Mouse (Mus musculus) forebrain, embryonic 14.5 days (tissue): ENCODE measurements around the gene Baat. TPM values are rescaled to one million over a fixed set of nuclear protein-coding genes. Genes with fewer than 3 reads are reported as not detected.

ENCODE experiments used
- ATAC-seq: fragments of 200-750 bp; cut with Nextera tagmentation; 2 replicates; pipeline ENCODE4 v1.8.0; 2017; ENCODE audit warnings: mild to moderate bottlenecking, moderate library complexity
- DNase-seq: peaks from one replicate; pipeline ENCODE4 v3.0.0-alpha.2; 2015; ENCODE audit warnings: low spot score
- H3K27ac ChIP-seq: fragments of 300-500 bp; sonication (generic); 2 replicates; pipeline ENCODE4 v1.5.1; 2014; ENCODE audit warnings: low read depth, mild to moderate bottlenecking, control low read depth, low read length, moderate library complexity
- H3K27me3 ChIP-seq: fragments of 300-500 bp; sonication (generic); replicated peaks from 2 replicates; pipeline ENCODE4 v1.6.1; 2014; ENCODE audit warnings: low read length, control low read depth, mixed read lengths; ENCODE audit not compliant: control insufficient read depth, insufficient read depth
- H3K36me3 ChIP-seq: fragments of 300-500 bp; sonication (generic); 2 replicates; pipeline ENCODE4 v1.6.1; 2014; ENCODE audit warnings: low read length, control low read depth; ENCODE audit not compliant: control insufficient read depth, insufficient read depth
- H3K4me1 ChIP-seq: fragments of 300-500 bp; sonication (generic); 2 replicates; pipeline ENCODE4 v1.6.1; 2014; ENCODE audit warnings: antibody characterized with exemption, low read length, control low read depth; ENCODE audit not compliant: control insufficient read depth, insufficient read depth
- H3K4me2 ChIP-seq: fragments of 300-500 bp; sonication (generic); 2 replicates; pipeline ENCODE4 v1.6.1; 2014; ENCODE audit warnings: mild to moderate bottlenecking, control low read depth, low read length
- H3K4me3 ChIP-seq: fragments of 300-500 bp; sonication (generic); 2 replicates; pipeline ENCODE4 v1.5.1; 2014; ENCODE audit warnings: low read depth, low read length, control low read depth
- H3K9ac ChIP-seq: fragments of 300-500 bp; sonication (generic); 2 replicates; pipeline ENCODE4 v1.6.1; 2014; ENCODE audit warnings: mild to moderate bottlenecking, low read length, control low read depth, moderate library complexity
- H3K9me3 ChIP-seq: fragments of 300-500 bp; sonication (generic); replicated peaks from 2 replicates; pipeline ENCODE4 v1.6.1; 2016; ENCODE audit warnings: low read length, control low read depth, mixed read lengths; ENCODE audit not compliant: control insufficient read depth
- WGBS: fragments of 180-500 bp; shearing (Covaris S2); extraction: QIAGEN DNeasy Blood & Tissue Kit; methylation state at CpG from one replicate; pipeline ENCODE4 v1.1.7; 2014; 5-methylcytosine and 5-hydroxymethylcytosine counted together
- polyA plus RNA-seq: library from polyadenylated mRNA; unstranded; fragments of >200 nt; fragmentation: Nextera tagmentation; extraction: Ambion mirVana; gene quantifications from 2 replicates; pipeline ENCODE4 v1.2.1, GENCODE M21; 2014

Baat gene
- not detected in 2 replicates for polyA plus RNA-seq

DNA sequence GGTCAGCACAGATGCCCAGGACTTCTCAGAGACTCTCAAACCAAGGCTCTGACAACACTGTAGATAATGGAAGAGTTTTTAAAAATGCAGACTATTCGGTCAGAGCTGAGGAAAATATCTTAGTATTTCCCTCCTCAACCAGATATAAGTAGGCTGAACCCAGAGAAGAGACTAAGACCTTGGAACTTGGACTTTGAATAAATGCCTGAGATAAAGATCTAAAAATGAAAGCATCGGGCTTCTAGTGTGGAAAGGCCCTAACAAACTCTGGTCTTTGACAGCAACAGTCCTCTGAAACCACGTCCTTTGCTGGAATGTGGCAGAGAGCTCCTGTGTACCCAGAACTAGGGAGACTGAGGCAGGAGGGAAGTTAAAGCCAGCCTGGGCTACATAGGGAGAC is at the start of gene Baat:
TSS of gene Baat (minus strand) at position 172 of the 400 bp plus-strand sequence.
- H3K9ac ChIP-seq, result no peak within 1 kb of the TSS
- no peak for ATAC-seq
- no peaks in the 10 kb centered on the region for H3K4me1 ChIP-seq
- H3K9me3 ChIP-seq, result no peaks in the 10 kb centered on the region
- H3K27me3 ChIP-seq, result no peaks in the 10 kb centered on the region
- H3K4me2 ChIP-seq, result no peak within 1 kb of the TSS
- H3K36me3 ChIP-seq, result no peaks in the 10 kb centered on the region
- no peak within 1 kb of the TSS for H3K27ac ChIP-seq
- no peak within 1 kb of the TSS for H3K4me3 ChIP-seq
- 78% methylated on average over 3 of the region's 3 CpGs for WGBS
- DNase-seq, result no peak

- H3K36me3 ChIP-seq, result no peaks in the 10 kb centered on the region
- no peaks in the 10 kb centered on the region for H3K9me3 ChIP-seq
- no peaks in the 10 kb centered on the region for H3K27me3 ChIP-seq
- no peak overlapping the region for H3K27ac ChIP-seq
- 92% methylated on average over 5 of the region's 5 CpGs for WGBS
- no peak for DNase-seq
- H3K4me2 ChIP-seq, result no peak overlapping the region
- no peaks in the 10 kb centered on the region for H3K4me1 ChIP-seq
- H3K9ac ChIP-seq, result no peak overlapping the region
- ATAC-seq, result no peak
- no peak overlapping the region for H3K4me3 ChIP-seq
Measured at GRCm38 (mm10) chr4:49553380-49553779, 47.0 kb upstream of the Baat start.

GRCm38 (mm10) chr4:49549383-49549782 is 43.0 kb upstream of the Baat start, which contains the start of gene Aldob:
Gene Aldob (minus strand): TSS chr4:49549546.
- no peak within 1 kb of the TSS for H3K4me3 ChIP-seq
- H3K36me3 ChIP-seq, result no peaks in the 10 kb centered on the region
- no peaks in the 10 kb centered on the region for H3K4me1 ChIP-seq
- DNase-seq, result no peak
- no peaks in the 10 kb centered on the region for H3K9me3 ChIP-seq
- H3K4me2 ChIP-seq, result no peak within 1 kb of the TSS
- no peak within 1 kb of the TSS for H3K27ac ChIP-seq
- ATAC-seq, result no peak
- H3K27me3 ChIP-seq, result no peaks in the 10 kb centered on the region
- WGBS, result 76% methylated on average over 3 of the region's 3 CpGs
- no peak within 1 kb of the TSS for H3K9ac ChIP-seq

GRCm38 (mm10) chr4:49547544-49548219 is 41.3 kb upstream of the Baat start:
- Histone ChIP-seq H3K9ac (no peak overlapping the region), H3K27me3 (no peaks in the 10 kb centered on the region), H3K4me3 (no peak overlapping the region), H3K27ac (no peak overlapping the region), H3K9me3 (no peaks in the 10 kb centered on the region), H3K36me3 (no peaks in the 10 kb centered on the region), H3K4me2 (no peak overlapping the region), H3K4me1 (no peaks in the 10 kb centered on the region)
- 91% methylated on average over 7 of the region's 7 CpGs for WGBS
- no peak for ATAC-seq
- no peak for DNase-seq

DNA sequence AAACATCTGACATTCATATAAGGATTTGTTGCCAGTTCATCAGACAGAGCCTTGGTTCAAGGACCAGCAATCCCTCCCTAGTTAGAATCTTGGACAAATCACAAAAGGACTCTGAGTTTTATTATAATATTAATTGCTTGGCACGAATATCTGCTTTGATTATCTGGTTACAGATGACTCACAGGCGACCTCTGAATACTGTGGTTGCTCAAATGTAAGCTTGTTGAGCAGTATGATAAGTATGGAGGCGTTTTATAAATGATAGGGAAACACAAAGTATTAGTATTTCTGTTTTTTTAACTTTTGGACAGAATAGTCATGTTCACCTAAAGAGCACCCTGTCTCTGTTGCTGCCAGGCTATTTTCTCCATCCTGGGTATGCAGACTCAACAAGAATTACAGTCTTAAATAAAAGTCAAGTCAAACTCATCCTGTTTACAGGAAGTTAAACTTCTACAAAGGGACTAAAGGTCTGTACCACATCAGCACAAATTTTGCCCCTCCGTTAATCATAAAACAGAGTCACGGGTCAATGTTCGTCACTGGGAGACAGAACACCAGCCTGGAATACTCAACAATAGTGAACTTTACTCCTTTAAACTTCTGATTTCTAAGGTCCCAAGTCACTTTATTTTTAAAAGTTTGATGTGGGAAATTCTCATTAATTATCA is 40.7 kb upstream of the Baat start:
- Histone ChIP-seq H3K27ac (no peak overlapping the region), H3K9ac (no peak overlapping the region), H3K27me3 (no peaks in the 10 kb centered on the region), H3K36me3 (no peaks in the 10 kb centered on the region), H3K4me2 (no peak overlapping the region), H3K9me3 (no peaks in the 10 kb centered on the region), H3K4me3 (no peak overlapping the region), H3K4me1 (no peaks in the 10 kb centered on the region)
- DNase-seq (no peak), ATAC-seq (no peak)
- 77% methylated on average over 6 of the region's 6 CpGs for WGBS

GRCm38 (mm10) chr4:49546026-49546425 is 39.7 kb upstream of the Baat start:
- Histone ChIP-seq H3K9ac (no peak overlapping the region), H3K36me3 (no peaks in the 10 kb centered on the region), H3K4me1 (no peaks in the 10 kb centered on the region), H3K27ac (no peak overlapping the region), H3K9me3 (no peaks in the 10 kb centered on the region), H3K4me2 (no peak overlapping the region), H3K27me3 (no peaks in the 10 kb centered on the region), H3K4me3 (no peak overlapping the region)
- DNase-seq (no peak), ATAC-seq (no peak)
- WGBS, result 89% methylated on average over 2 of the region's 2 CpGs

DNA sequence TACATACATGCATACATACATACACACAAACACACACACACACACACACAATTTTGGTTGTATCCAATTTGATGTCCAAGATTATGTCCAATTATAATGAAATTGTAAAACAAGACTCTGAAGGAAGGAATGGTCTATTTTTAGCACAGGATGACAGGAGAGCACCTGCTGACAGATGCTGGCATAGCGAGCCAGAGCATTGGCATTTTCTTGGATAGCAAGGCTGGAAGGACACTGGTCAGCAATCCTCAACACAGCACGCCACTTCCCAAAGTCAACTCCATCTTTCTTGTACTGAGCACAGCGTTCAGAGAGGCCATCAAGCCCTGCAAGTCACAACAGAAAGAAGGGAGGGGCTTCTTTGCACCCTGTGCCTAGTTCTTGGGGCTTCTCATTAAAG is 34.6 kb upstream of the Baat start:
- Histone ChIP-seq H3K4me3 (no peak overlapping the region), H3K4me1 (no peaks in the 10 kb centered on the region), H3K27me3 (no peaks in the 10 kb centered on the region), H3K9me3 (no peaks in the 10 kb centered on the region), H3K27ac (no peak overlapping the region), H3K4me2 (no peak overlapping the region), H3K9ac (no peak overlapping the region), H3K36me3 (no peaks in the 10 kb centered on the region)
- DNase-seq (no peak), ATAC-seq (no peak)
- 78% methylated on average over 3 of the region's 3 CpGs for WGBS

DNA sequence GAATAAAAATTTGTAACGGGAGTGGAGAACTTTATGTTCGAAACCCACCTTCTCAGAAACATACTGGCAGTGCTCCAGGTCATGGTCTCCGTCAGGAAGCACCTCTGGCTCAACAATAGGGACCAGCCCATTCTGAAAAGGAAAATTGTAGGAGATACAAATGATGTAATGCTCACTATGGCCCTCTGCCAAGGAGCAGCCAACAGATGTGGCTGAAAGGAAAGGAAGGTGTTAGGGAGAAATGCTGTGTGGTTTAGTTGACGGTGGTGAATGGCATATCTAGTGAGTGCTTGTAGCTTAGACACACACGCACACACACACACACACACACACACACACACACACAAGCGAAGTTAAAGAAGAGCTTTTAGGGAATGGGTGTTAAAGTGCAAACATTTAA is 33.3 kb upstream of the Baat start:
- no peaks in the 10 kb centered on the region for H3K27me3 ChIP-seq
- no peak overlapping the region for H3K4me3 ChIP-seq
- H3K9me3 ChIP-seq, result no peaks in the 10 kb centered on the region
- H3K9ac ChIP-seq, result no peak overlapping the region
- H3K4me2 ChIP-seq, result no peak overlapping the region
- H3K27ac ChIP-seq, result no peak overlapping the region
- H3K4me1 ChIP-seq, result no peaks in the 10 kb centered on the region
- ATAC-seq, result no peak
- 56% methylated on average over 6 of the region's 6 CpGs for WGBS
- H3K36me3 ChIP-seq, result no peaks in the 10 kb centered on the region
- DNase-seq, result peak; percentile 20

DNA sequence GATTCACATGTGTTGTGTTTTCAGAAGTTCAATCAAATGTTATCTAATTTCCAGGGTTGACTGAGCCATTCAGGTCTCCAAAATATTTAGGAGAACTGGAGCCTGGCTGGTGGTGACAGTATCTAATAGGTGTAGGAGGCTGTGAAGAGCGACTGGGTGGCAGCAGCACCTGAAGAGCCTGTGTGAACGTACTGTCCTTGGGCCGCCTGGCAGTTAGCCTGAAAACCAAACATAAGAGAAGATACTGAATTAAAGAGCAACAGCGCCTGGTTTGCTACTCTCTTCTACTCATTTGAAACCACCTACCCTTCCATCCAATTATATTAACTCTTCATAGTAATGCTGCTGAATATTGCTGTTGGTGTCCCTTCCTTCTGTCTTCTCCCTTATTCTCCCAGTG is 30.3 kb upstream of the Baat start:
- Histone ChIP-seq H3K4me2 (no peak overlapping the region), H3K27me3 (no peaks in the 10 kb centered on the region), H3K9me3 (no peaks in the 10 kb centered on the region), H3K4me1 (no peaks in the 10 kb centered on the region), H3K9ac (no peak overlapping the region), H3K4me3 (no peak overlapping the region), H3K36me3 (peaks cover 6% of the 10 kb centered on the region; the same call in 1 of the 2 replicates), H3K27ac (no peak overlapping the region)
- no peak for ATAC-seq
- 84% methylated on average over 4 of the region's 4 CpGs for WGBS
- DNase-seq, result no peak
